Mouse (Mus musculus): Measurements from ENCODE around the gene Rufy4. TPM values are rescaled to one million over a fixed set of nuclear protein-coding genes. Genes with fewer than 3 reads are reported as not detected.

Gene Rufy4
- polyA plus RNA-seq, 1 experiment from 2014 or later, result 0.34 TPM

- no peak for DNase-seq (ENCODE audit: low spot score)
- 24% methylated on average over 8 of the region's 8 CpGs for WGBS
- no peak overlapping the region for H3K4me3 ChIP-seq (ENCODE audit: low read depth, low read length)
- peaks cover 4% of the 10 kb centered on the region for H3K4me1 ChIP-seq (replicated peaks; ENCODE audit: control insufficient read depth, insufficient read depth, low read length)
- ATAC-seq (replicated peaks; ENCODE audit: low FRiP score), result no peak
- no peak overlapping the region for H3K27ac ChIP-seq (ENCODE audit: low read depth, low read length)
- 0 out of 2 replicates have a peak, but pooled peaks cover 7% of the 10 kb centered on the region for H3K27me3 ChIP-seq (replicated peaks; ENCODE audit: control insufficient read depth, insufficient read depth, low read length)
- no peak overlapping the region for H3K9ac ChIP-seq (ENCODE audit: low read depth, low read length)
- H3K4me2 ChIP-seq, result no peak overlapping the region
- H3K36me3 ChIP-seq (ENCODE audit: control insufficient read depth, insufficient read depth, low read length), result no peaks in the 10 kb centered on the region
- H3K9me3 ChIP-seq (ENCODE audit: control insufficient read depth, low read length), result no peaks in the 10 kb centered on the region
Observed at GRCm38 (mm10) chr1:74110932-74111695, 14.2 kb upstream of the Rufy4 start.

DNA sequence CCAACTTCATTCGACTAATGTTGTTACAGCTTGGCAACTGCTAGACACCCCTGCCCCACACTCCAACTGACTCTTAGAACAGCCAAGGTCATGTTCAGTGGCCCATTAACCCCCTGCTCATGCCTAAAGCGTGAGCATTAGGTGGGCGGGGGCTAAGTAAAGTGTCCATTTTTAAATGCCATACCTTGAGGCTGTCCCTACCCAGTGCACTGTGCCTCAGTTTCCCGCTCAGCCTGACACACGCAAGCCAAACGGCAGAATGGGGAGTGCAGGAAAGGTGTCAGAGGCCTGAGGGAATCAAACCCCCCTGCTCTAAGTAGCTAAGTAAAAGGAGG is 13.7 kb upstream of the Rufy4 start:
- Histone ChIP-seq H3K9ac (ENCODE audit: low read depth, low read length) (no peak overlapping the region), H3K4me1 (replicated peaks; ENCODE audit: control insufficient read depth, insufficient read depth, low read length) (peaks cover 4% of the 10 kb centered on the region), H3K4me3 (ENCODE audit: low read depth, low read length) (no peak overlapping the region), H3K4me2 (no peak overlapping the region), H3K9me3 (ENCODE audit: control insufficient read depth, low read length) (no peaks in the 10 kb centered on the region), H3K36me3 (ENCODE audit: control insufficient read depth, insufficient read depth, low read length) (no peaks in the 10 kb centered on the region), H3K27me3 (replicated peaks; ENCODE audit: control insufficient read depth, insufficient read depth, low read length) (0 out of 2 replicates have a peak, but pooled peaks cover 7% of the 10 kb centered on the region), H3K27ac (ENCODE audit: low read depth, low read length) (no peak overlapping the region)
- 42% methylated on average over 6 of the region's 6 CpGs for WGBS
- ATAC-seq (replicated peaks; ENCODE audit: low FRiP score) (no peak), DNase-seq (ENCODE audit: low spot score) (no peak)

GRCm38 (mm10) chr1:74113071-74113470 is 12.3 kb upstream of the Rufy4 start:
- no peak overlapping the region for H3K4me3 ChIP-seq (ENCODE audit: low read depth, low read length)
- no peak overlapping the region for H3K27ac ChIP-seq (ENCODE audit: low read depth, low read length)
- H3K4me2 ChIP-seq, result no peak overlapping the region
- no peak overlapping the region for H3K9ac ChIP-seq (ENCODE audit: low read depth, low read length)
- 0 out of 2 replicates have a peak, but pooled peaks cover 7% of the 10 kb centered on the region for H3K27me3 ChIP-seq (replicated peaks; ENCODE audit: control insufficient read depth, insufficient read depth, low read length)
- no peaks in the 10 kb centered on the region for H3K36me3 ChIP-seq (ENCODE audit: control insufficient read depth, insufficient read depth, low read length)
- H3K4me1 ChIP-seq (replicated peaks; ENCODE audit: control insufficient read depth, insufficient read depth, low read length), result peaks cover 4% of the 10 kb centered on the region
- ATAC-seq (replicated peaks; ENCODE audit: low FRiP score) (no peak), DNase-seq (ENCODE audit: low spot score) (no peak)
- no peaks in the 10 kb centered on the region for H3K9me3 ChIP-seq (ENCODE audit: control insufficient read depth, low read length)
- WGBS, result 47% methylated on average over 3 of the region's 3 CpGs

- Histone ChIP-seq H3K27me3 (replicated peaks; ENCODE audit: control insufficient read depth, insufficient read depth, low read length) (peaks cover 22% of the 10 kb centered on the region), H3K4me1 (replicated peaks; ENCODE audit: control insufficient read depth, insufficient read depth, low read length) (no peaks in the 10 kb centered on the region; the same call in 1 of the 2 replicates), H3K36me3 (ENCODE audit: control insufficient read depth, insufficient read depth, low read length) (no peaks in the 10 kb centered on the region), H3K9me3 (ENCODE audit: control insufficient read depth, low read length) (no peaks in the 10 kb centered on the region), H3K4me3 (ENCODE audit: low read depth, low read length) (no peak overlapping the region), H3K9ac (ENCODE audit: low read depth, low read length) (no peak overlapping the region), H3K4me2 (no peak overlapping the region), H3K27ac (ENCODE audit: low read depth, low read length) (no peak overlapping the region)
- 79% methylated on average over 6 of the region's 6 CpGs for WGBS
- ATAC-seq (replicated peaks; ENCODE audit: low FRiP score) (no peak), DNase-seq (ENCODE audit: low spot score) (no peak)
Observed at GRCm38 (mm10) chr1:74117876-74118275, 7.5 kb upstream of the Rufy4 start.

DNA sequence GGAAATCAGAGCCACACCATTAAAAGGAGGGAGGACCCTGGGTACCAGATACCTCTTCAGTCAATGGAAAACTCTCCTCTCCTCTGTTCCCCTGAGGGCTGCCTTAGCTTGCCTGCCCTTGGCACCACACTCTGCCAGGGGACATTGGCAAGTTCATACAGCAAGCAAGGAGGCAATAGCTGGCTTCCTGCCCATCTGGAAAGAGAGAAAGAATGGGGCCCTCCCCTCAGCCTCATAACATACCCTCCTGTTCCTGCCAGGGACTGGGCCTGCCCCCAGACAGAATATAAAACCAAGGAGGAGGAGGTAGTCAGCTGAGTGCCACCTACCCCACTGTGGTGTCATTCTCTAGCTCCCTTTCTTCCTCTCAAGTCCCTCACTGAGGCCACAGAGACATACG is 6.2 kb upstream of the Rufy4 start:
- no peaks in the 10 kb centered on the region for H3K9me3 ChIP-seq (ENCODE audit: control insufficient read depth, low read length)
- no peak for ATAC-seq (replicated peaks; ENCODE audit: low FRiP score)
- peaks cover 1% of the 10 kb centered on the region; the same call in 1 of the 2 replicates for H3K4me1 ChIP-seq (replicated peaks; ENCODE audit: control insufficient read depth, insufficient read depth, low read length)
- H3K36me3 ChIP-seq (ENCODE audit: control insufficient read depth, insufficient read depth, low read length), result no peaks in the 10 kb centered on the region
- no peak overlapping the region for H3K9ac ChIP-seq (ENCODE audit: low read depth, low read length)
- H3K4me2 ChIP-seq, result no peak overlapping the region
- H3K27me3 ChIP-seq (replicated peaks; ENCODE audit: control insufficient read depth, insufficient read depth, low read length), result peaks cover 33% of the 10 kb centered on the region
- no peak overlapping the region for H3K4me3 ChIP-seq (ENCODE audit: low read depth, low read length)
- no peak overlapping the region for H3K27ac ChIP-seq (ENCODE audit: low read depth, low read length)
- 75% methylated on average over 1 of the region's 1 CpGs for WGBS
- no peak for DNase-seq (ENCODE audit: low spot score)

DNA sequence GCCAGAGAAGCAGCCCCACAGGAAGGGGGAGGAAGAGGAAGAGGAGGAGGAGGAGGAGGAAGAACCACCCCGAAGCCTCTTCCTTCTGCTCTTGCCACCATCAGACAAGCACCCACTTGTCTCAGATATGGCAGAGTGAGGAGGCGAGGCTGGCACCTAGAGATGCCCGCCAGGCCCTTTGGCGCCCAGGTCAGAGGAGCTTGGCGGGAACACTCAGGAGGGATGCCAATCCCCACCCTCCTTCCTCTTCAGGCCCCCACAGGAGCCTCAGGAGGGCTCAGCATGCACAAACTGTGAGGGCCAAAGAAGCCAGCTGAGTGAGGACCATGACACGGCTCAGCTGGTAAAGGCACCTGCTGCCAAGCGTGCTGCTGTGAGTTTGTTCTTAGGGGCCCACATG is 4.2 kb upstream of the Rufy4 start:
- H3K9me3 ChIP-seq (ENCODE audit: control insufficient read depth, low read length), result no peaks in the 10 kb centered on the region
- H3K27ac ChIP-seq (ENCODE audit: low read depth, low read length), result no peak overlapping the region
- no peak overlapping the region for H3K4me2 ChIP-seq
- H3K27me3 ChIP-seq (replicated peaks; ENCODE audit: control insufficient read depth, insufficient read depth, low read length), result peaks cover 38% of the 10 kb centered on the region
- peaks cover 6% of the 10 kb centered on the region; the same call in 1 of the 2 replicates for H3K4me1 ChIP-seq (replicated peaks; ENCODE audit: control insufficient read depth, insufficient read depth, low read length)
- H3K9ac ChIP-seq (ENCODE audit: low read depth, low read length), result no peak overlapping the region
- ATAC-seq (replicated peaks; ENCODE audit: low FRiP score) (no peak), DNase-seq (ENCODE audit: low spot score) (no peak)
- WGBS, result 77% methylated on average over 7 of the region's 7 CpGs
- no peak overlapping the region for H3K4me3 ChIP-seq (ENCODE audit: low read depth, low read length)
- no peaks in the 10 kb centered on the region for H3K36me3 ChIP-seq (ENCODE audit: control insufficient read depth, insufficient read depth, low read length)

GRCm38 (mm10) chr1:74121821-74122576 is 3.3 kb upstream of the Rufy4 start:
- H3K27me3 ChIP-seq (replicated peaks; ENCODE audit: control insufficient read depth, insufficient read depth, low read length), result peaks cover 38% of the 10 kb centered on the region

DNA sequence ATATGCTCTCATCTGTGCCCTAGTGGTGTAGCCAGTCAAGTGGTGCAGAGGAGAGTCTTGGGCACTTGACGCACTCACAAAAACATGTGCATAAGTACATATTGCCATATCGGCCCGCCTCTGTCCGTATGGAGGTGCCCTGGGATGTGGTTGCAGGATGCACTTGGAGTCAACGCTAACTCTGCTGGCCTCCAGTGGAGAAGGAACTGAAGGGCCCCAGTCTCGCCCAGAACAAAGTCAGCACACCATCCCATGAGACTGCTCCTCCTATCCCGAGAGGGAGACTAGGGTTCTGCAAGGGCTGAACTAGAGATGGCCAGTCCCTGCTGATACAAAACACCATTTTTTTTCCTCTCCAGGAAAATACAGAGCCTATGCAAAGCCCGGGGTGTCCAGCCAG is 2.1 kb upstream of the Rufy4 start:
- H3K4me2 ChIP-seq, result no peak overlapping the region; the same call in 1 of the 2 replicates
- DNase-seq (ENCODE audit: low spot score) (no peak), ATAC-seq (replicated peaks; ENCODE audit: low FRiP score) (no peak)
- H3K4me1 ChIP-seq (replicated peaks; ENCODE audit: control insufficient read depth, insufficient read depth, low read length), result peaks cover 6% of the 10 kb centered on the region; the same call in 1 of the 2 replicates
- no peak overlapping the region for H3K4me3 ChIP-seq (ENCODE audit: low read depth, low read length)
- H3K9me3 ChIP-seq (ENCODE audit: control insufficient read depth, low read length), result no peaks in the 10 kb centered on the region
- peaks cover 38% of the 10 kb centered on the region for H3K27me3 ChIP-seq (replicated peaks; ENCODE audit: control insufficient read depth, insufficient read depth, low read length)
- 63% methylated on average over 8 of the region's 8 CpGs for WGBS
- no peak overlapping the region for H3K27ac ChIP-seq (ENCODE audit: low read depth, low read length)
- no peak overlapping the region for H3K9ac ChIP-seq (ENCODE audit: low read depth, low read length)
- no peaks in the 10 kb centered on the region for H3K36me3 ChIP-seq (ENCODE audit: control insufficient read depth, insufficient read depth, low read length)

More at GRCm38 (mm10) chr1:74121821-74122576, 3.3 kb upstream of the Rufy4 start:
- Histone ChIP-seq H3K4me2 (no peak overlapping the region), H3K9me3 (ENCODE audit: control insufficient read depth, low read length) (no peaks in the 10 kb centered on the region), H3K27ac (ENCODE audit: low read depth, low read length) (no peak overlapping the region), H3K4me3 (ENCODE audit: low read depth, low read length) (no peak overlapping the region), H3K36me3 (ENCODE audit: control insufficient read depth, insufficient read depth, low read length) (no peaks in the 10 kb centered on the region), H3K9ac (ENCODE audit: low read depth, low read length) (no peak overlapping the region), H3K4me1 (replicated peaks; ENCODE audit: control insufficient read depth, insufficient read depth, low read length) (peaks cover 6% of the 10 kb centered on the region; the same call in 1 of the 2 replicates)
- ATAC-seq (replicated peaks; ENCODE audit: low FRiP score), result no peak
- WGBS, result 49% methylated on average over 9 of the region's 9 CpGs
- no peak for DNase-seq (ENCODE audit: low spot score)
